Mouse (Mus musculus) CD4-positive, CD25-positive, alpha-beta regulatory T cell, adult 4 months (primary cell): ENCODE data around the gene F2r. TPM values are rescaled to one million over a fixed set of nuclear protein-coding genes. Genes with fewer than 3 reads are reported as not detected.

Source experiments
- ATAC-seq: one replicate; pipeline ENCODE4 v1.8.0; 2017
- polyA plus RNA-seq, 2 experiments: library from polyadenylated mRNA; unstranded; fragments of 100-300 nt; shearing (Covaris generic); gene quantifications; one replicate each; pipeline ENCODE4 v1.2.1; 2017

The F2r gene
- polyA plus RNA-seq, 2 experiments from 2014 or later = 21.4 to 25.0 TPM

DNA sequence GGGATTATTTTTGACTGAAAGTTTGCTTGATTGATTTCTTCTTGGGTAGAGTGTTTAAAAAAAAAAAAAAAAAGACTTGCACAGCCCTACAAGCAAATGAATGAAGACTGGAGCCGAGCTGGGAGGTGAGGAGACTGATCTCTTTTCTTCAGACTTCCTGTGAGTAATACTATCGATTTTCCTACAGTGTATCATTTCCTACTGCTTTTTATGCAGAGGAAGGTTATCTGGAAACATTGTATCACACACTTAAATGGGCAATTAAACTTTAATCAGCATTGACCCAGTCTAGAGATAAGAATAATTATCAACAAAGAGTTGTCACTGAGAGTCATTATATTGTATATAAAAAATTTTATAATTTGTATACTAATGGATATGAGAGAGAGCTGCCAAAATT lies 12.5 kb upstream of the F2r start:
- no peak for ATAC-seq

DNA sequence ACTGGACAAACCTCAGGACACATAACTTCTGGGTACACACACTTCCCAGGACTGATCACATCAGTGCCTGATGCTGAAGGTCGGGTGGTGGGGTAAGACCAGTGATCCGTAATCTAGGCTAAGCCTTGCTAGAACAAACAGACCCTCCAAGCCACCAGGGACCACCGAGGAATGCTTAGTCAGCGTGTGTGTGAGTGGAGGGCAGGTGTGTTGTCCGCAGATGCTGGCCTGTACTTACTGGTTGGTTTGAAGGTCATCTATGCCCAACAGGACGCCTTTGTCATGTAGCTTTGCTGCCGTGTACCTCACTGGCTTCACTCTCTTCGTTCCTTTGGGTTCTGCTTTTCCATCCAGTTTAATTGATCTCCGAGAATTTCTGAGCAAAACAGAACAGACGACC lies 11.5 kb upstream of the F2r start:
- ATAC-seq = no peak

DNA sequence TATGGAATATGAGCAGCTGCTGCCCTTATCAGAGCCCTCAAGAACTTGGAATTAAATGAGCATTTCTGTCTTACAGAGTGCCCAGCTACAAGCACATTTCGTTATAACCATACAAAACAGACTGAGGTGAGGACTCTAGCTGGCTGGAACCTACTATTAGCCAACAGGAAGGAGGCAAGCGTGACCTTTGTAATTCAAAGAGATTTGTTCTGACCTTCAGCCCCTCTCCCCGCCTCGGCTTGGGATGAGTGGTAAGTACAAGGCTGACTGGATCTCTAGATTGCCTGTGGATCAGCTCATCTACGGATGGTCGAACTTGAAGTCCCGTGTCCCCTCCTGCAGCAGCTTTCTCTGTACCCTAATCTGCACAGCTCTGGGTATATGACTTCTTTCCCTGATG lies 8.4 kb upstream of the F2r start:
- no peak for ATAC-seq

- no peak for ATAC-seq
These were observed 4.8 kb upstream of the F2r start for GRCm38 (mm10) chr13:95623042-95623441.

DNA sequence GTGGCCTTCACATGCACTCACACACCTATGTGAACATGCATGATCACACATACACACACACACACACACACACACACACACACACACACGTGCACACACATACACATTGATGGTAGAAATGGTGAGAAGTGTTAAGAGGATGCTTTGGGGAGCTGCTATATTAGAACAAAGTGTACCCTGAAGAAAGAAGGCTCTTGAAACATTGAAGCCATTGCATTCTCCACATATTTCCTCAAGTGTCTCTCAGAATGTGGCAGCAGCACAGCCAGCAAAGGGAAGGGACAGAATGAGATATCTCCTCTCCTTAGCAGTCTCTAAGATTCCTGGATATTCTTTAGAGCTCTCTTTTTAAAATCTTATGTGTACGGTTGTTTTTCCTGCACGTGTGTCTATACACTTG lies 3.3 kb upstream of the F2r start:
- no peak for ATAC-seq

DNA sequence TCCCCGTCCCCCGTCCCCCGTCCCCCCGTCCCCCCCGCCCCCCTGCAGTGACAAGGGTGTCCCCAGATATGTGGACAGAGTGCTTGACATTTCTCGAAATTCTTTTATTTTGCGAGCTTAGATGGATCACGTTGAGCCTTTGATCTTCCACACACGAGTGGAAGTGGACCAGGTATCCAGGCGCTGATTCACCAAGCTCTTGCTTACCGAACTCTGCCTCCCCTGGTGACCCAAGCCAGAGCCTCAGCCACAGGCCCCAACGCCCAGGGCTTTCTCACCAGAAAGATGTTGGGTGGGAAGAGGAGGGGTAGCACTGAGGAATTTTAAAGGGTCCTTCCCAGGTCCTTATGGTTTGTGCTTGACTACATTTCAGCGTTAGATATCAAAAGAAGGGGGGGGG lies 572 bp upstream of the F2r start:
- ATAC-seq = no peak

- ATAC-seq = peak; percentile 56
These were observed 566 bp downstream of the F2r start for GRCm38 (mm10) chr13:95617671-95618171.

- ATAC-seq = peak; percentile 22
These were observed 1.1 kb downstream of the F2r start for GRCm38 (mm10) chr13:95617082-95617670.

DNA sequence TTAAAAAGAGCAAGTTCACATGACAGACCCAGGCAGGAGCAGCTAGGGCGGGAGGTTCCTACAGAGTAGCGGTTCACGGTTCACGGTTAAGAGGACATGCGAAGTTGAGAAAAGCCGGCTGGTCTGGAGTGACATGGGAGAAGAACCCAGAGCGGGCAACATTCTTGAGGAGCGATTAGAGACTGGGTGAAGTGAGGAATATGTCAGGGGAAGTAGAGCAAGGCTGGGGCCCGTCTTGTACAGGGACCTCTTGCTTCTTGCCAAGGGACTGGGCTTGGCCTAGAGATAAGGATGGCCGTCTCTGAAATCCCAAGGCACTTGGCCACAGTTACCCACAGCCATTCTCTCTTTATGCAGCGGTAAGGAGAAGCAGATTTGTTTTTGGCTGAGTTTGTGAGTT lies 1.8 kb downstream of the F2r start:
- ATAC-seq = no peak

GRCm38 (mm10) chr13:95614757-95615156 lies 3.5 kb downstream of the F2r start:
- ATAC-seq = no peak

DNA sequence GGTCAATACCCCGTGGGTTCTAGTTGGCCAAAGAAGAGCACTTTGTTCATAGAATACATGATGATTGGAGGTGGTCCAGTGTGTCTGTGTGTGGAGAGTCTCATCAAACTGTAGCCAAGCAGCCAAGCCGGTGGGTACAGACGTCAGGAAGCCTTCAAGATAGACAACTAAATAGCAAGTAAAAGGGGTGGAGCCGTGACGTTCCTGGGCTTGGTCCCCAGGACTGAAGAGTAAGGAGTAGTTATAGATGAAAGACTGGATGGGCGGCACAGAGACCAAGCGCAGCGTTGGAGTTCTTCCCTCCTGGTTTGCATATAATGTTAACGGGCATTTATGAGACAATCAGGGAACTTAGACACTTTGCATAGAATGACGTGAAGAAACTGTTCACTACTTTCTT lies 6.0 kb downstream of the F2r start:
- no peak for ATAC-seq

DNA sequence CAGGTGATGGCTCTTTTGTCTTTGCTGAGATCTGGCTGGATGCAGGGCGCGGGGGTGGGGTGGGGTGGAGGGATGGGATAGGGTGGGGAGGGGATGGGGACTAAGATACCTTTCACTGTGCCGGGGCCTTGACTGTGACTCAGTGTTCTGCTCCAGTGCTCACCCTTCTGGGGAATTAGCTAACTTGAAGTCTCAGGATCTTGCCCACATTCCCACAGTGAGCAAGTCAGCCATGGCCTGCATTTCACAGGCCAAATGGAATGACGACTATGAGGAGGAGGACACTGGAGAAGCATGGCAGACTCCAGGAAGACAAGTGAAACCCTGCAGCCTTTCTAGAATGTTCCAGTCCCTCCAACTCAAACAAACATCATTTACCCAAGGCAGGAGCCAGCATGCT lies 6.5 kb downstream of the F2r start:
- no peak for ATAC-seq

DNA sequence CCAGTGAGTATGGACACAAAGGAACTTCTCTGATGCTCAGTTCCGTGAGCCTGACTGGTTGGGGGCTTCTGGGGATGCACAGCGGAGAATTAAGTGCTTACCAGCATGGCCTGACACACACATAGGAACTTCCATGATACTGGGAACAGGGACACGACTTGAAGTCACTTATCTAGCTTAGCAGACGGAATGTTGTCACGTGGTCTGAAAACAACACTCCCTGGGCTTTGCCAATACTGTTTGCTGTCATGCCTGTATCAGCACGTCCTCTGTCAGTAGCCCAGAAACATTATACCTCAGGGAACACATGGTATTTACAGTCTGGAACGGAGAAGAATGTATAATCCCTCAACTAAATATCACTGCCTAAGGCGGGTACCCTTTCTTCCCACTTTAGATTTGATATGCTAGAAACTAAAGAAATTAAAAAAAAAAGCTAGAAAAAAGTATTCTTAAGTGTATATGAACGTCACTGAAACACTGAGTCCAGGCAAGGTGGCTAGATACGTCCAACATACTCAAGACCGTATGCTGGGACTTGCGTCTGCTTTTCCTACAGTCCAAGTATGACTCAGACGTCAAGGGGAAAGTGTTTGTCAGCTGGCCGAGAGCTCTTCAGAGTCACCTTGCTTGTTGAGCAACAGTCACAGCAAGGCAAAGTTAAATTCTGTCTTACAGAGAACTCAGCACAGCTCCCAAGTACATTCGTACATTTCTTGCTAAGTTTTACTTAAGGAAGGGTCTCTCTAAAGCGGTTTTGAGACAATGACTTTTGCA lies 7.3 kb downstream of the F2r start:
- no peak for ATAC-seq

DNA sequence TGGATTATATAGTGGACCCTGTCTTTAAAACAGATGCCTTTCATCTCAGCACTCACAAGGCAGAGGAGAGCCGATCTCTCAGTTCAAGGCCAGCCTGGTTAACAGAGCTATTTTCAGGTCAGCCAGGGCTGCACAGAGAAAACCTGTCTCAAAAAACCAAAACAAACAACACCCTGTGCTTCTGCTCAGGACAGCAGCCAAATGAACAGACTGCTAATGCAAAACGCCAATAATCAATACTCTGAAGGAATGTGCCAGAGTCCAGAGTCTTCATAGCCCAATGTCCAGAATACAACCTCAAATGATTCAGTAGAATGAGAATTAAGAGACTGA lies 9.2 kb downstream of the F2r start:
- ATAC-seq = no peak

DNA sequence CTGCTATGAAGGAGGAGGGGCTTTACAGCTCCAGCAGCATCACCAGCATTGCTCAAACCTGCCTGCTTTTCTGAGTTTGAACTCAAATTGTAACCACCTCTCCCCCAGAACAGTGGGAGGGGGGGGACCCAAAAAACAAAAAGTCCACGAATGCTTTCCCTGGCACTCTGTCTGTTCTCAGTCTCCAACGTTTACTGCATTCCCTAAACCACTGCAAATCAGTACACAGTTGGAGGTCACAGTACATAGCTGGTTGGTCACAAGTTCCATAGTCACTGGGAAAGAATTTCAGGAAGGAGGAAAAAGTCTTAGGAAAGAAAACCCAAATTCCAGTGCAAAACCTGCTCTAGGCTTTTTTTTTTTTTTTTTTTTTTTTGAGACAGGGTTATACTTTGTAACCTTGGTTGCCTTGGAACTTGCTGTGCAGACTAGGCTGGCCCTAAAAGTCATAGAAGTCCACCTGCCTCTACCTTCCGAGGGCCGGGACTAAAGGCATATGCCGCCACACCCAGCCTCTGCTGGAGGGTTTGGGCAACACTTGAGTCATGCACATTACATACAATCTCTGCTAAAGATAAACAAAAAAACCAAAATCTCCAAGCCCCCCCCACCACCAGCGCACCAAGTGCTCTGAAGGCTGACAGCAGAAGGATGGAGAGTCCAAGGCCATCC lies 9.7 kb downstream of the F2r start:
- no peak for ATAC-seq

- ATAC-seq = no peak
These were observed 11.3 kb downstream of the F2r start for GRCm38 (mm10) chr13:95607019-95607418.

- ATAC-seq = no peak
These were observed 14.0 kb downstream of the F2r start for GRCm38 (mm10) chr13:95604288-95604687.

GRCm38 (mm10) chr13:95599833-95600359 lies 18.4 kb downstream of the F2r start:
- no peak for ATAC-seq

DNA sequence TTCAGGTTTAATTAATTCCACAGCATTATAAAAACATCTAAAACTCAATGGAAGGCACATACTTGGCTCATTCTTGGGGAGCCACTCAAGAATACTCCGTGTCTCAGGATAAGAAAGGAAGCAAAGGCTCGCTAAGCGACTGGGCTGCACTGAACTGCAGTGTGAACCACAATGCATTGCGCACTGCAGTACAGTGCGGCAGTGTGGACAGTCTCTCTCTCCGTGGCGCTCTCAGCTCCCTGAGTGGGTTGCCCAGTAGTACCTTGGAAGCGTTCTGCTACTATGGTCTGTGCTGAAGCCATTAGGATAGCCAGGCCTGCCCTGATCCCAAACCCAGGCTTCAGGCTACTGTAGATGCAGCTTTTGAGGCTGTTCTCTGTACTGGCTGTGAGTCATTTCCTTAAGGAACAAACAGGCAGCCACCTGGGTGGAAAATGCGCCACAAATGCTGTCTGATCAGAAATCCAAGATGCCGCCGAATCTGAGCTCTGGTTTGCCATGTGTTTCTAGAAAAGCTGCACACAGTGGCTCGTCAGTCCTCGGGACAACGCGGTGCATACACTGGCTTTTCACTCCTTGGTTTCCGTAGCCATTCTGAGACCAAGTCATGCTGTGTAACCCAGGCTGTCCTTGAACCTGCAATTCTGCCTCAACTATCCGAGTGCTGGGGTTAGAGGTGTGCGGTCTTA lies 19.9 kb downstream of the F2r start:
- ATAC-seq = no peak

GRCm38 (mm10) chr13:95597578-95597977 lies 20.7 kb downstream of the F2r start:
- no peak for ATAC-seq

- ATAC-seq = no peak
These were observed 21.6 kb downstream of the F2r start for GRCm38 (mm10) chr13:95596689-95597088.

DNA sequence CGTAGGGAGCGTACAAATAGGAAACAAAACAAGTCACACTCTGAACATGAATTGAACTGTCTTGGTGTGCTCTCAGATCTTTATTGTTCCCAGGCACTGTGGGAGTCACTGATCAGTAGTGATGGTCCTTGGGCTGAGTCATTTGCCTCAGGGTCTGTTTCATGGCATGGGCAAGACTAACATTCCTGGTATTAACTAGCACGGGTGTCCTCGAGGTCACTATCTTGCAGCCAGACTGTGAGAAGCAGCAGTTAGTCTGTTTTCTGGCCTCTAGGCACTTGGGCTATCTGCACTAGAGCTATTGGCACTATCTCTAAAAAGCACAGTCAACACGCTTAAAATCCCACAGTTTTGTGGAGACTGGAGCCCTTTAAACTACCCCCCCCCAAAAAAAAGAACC lies 22.4 kb downstream of the F2r start:
- no peak for ATAC-seq

GRCm38 (mm10) chr13:95595411-95595810 lies 22.9 kb downstream of the F2r start:
- ATAC-seq = no peak
